Mouse (Mus musculus) erythroblast, embryonic 14.5 days (primary cell): ENCODE data around the gene Ankrd39.

Experiments
- GATA1 ChIP-seq: IDR thresholded peaks from 2 replicates; pipeline ENCODE4 v1.6.1; 2012; ENCODE audit warnings: low read length, inconsistent platforms, mixed read lengths
- TAL1 ChIP-seq: IDR thresholded peaks from 3 replicates; pipeline ENCODE4 v1.6.1; 2012; ENCODE audit warnings: low read length, inconsistent platforms, mixed read lengths

DNA sequence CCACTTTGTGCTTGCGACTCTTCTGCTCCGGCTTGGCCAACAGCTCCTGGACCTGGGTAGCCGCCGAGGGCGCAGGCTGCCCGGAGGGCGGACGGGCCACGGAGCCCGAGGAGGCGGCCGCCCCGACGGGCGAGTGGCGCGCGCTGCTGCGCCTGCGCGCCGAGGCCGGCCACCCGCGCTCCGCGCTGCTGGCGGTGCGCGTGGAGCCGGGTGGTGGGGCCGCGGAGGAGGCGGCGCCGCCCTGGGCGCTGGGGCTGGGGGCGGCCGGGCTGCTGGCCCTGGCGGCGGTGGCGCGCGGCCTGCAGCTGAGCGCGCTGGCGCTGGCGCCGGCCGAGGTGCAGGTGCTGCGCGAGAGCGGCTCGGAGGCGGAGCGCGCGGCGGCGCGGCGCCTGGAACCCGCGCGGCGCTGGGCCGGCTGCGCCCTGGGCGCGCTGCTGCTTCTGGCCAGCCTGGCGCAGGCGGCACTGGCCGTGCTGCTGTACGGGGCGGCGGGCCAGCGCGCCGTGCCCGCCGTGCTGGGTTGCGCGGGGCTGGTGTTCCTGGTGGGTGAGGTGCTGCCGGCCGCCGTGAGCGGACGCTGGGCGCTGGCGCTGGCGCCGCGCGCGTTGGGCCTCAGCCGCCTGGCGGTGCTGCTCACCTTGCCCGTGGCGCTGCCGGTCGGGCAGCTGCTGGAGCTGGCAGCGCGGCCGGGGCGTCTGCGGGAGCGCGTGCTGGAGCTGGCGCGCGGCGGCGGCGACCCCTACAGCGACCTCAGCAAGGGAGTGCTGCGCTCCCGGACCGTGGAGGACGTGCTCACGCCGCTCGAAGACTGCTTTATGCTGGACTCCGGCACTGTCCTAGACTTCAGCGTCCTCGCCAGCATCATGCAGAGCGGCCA lies 34.9 kb downstream of the Ankrd39 start:
- TF ChIP-seq TAL1 (no peak), GATA1 (no peak)
